Mouse (Mus musculus) erythroblast, adult 5-6 weeks (primary cell): ENCODE results near the gene Mgst3. TPM values are rescaled to one million over a fixed set of nuclear protein-coding genes. Genes with fewer than 3 reads are reported as not detected.

Experiments used
- ATAC-seq: replicated peaks from 2 replicates; pipeline ENCODE4 v1.8.0; 2016; ENCODE audit warnings: moderate number of reproducible peaks, mild to moderate bottlenecking, moderate TSS enrichment, inconsistent platforms; ENCODE audit not compliant: poor library complexity, low FRiP score, severe bottlenecking
- total RNA-seq, 2 experiments: library from RNA; stranded (forward) in 1 of 2; stranded (reverse) in 1 of 2; fragments of 150-400 nt in 1 of 2; fragments of 200-764, 138-1000 nt in 1 of 2; gene quantifications; 2 replicates each; pipeline versions ENCODE4 v1.2.3 to v1.2.4; 2015 to 2017; ENCODE audit warnings: low replicate concordance in 2 of 2

Gene Mgst3
- total RNA-seq, 2 experiments from 2014 or later: 84.0 to 132 TPM

DNA sequence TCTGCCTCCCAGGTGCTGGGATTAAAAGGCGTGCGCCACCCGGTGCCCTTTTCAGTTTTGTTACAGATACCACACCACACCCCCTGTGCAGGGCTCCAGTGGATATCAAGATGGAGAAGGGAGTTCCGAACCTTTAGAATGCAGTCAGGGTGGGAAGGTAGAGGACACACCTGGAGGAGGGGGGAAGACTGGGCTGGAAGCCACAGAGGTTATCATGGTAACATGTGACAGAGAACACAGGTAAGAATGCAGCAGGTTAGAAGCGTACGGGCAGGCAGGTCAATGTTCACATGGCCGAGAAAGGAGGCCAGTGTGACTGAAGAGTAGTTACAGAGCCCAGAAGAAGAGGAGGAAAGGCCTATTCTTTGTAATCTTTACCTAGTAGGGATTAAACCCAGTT lies 4.1 kb downstream of the Mgst3 start:
- ATAC-seq: no peak

GRCm38 (mm10) chr1:167388571-167388970 lies 5.1 kb downstream of the Mgst3 start:
- no peak for ATAC-seq

GRCm38 (mm10) chr1:167387796-167388195 lies 5.8 kb downstream of the Mgst3 start:
- no peak for ATAC-seq

GRCm38 (mm10) chr1:167387310-167387709 lies 6.3 kb downstream of the Mgst3 start:
- ATAC-seq: no peak

- ATAC-seq: no peak
These were observed 7.2 kb downstream of the Mgst3 start for GRCm38 (mm10) chr1:167386466-167386865.

DNA sequence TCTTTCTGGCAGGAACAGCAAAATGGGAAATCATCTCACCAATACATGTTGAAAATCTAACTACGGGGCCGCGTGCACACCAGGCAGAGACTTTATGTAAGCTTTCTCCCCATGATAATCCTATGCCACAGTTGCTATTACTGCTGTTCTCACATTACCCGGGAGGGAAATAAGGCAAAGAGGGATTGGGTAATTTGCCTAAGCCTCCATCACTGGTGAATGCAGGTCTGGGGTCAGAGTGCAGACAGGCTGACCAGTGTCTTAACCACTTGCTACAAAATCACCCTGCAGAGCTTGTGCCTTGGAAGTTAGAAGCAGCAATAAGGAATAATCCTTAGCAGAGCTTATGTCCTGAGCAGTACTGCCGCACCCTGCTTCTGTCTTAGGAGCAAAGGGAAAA lies 8.0 kb downstream of the Mgst3 start:
- no peak for ATAC-seq

DNA sequence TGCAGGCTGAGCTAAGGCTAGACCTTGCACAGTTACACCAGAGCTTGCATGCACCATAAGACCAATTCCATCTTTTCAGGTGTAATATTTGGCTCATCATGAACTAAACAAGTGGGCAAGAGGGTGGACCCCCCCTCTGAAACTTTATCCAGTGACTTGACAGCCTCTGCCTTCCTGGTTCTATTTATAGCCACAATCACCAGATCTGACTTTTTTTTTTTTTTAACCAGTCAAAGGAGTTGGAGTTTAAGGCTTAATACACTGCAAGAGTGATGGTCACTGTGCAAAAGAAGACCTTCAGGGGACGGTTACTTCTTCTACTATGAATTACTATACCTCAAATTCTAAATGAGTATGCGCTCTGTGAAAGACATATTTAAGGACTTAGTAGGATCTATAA lies 8.4 kb downstream of the Mgst3 start:
- no peak for ATAC-seq

DNA sequence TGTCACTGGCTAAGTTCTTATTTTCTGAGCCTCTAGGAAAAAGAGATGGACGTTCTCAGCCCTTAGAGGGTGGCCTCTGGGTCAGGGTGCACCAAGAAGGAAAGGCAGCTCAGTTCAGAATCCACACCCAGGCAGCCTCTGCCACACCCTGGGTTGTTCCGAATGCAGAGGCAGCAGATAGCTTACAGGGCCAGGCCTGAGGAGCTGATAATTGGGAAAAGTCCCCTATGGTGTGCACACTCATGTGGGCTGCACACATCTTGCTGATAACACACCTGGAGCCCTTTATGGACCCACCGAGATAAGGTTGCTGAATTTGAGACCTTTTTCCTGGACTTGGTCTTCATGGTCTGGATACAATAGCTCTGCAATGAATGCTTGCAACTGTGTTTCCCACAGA lies 9.5 kb downstream of the Mgst3 start:
- ATAC-seq: peak; percentile 89

- no peak for ATAC-seq
These were observed 10.5 kb downstream of the Mgst3 start for GRCm38 (mm10) chr1:167383178-167383577.

- ATAC-seq: no peak
These were observed 10.9 kb downstream of the Mgst3 start for GRCm38 (mm10) chr1:167382763-167383162.

GRCm38 (mm10) chr1:167382316-167382715 lies 11.3 kb downstream of the Mgst3 start:
- no peak for ATAC-seq

GRCm38 (mm10) chr1:167381050-167382015 lies 12.3 kb downstream of the Mgst3 start:
- no peak for ATAC-seq

DNA sequence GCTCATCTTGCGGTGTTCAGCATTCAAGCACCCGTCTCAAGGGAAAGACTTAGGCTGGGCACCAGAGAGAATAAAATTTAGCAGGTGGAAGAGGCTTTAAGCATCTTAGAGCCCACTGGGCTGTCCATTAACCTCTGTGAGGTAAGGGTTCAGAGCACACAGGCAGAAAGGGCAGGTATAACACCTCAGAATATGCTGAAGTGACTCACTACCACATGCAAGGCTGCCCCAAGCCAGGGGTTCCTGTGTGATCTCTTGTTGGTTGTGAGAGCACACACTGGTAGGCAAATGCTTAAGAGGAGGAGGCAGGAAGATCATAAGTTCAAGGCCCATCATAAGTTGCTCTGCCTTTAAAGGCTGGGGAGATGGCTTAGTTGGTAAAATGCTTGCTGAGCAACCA lies 13.4 kb downstream of the Mgst3 start:
- no peak for ATAC-seq

- ATAC-seq: no peak
These were observed 13.9 kb downstream of the Mgst3 start for GRCm38 (mm10) chr1:167379751-167380150.

DNA sequence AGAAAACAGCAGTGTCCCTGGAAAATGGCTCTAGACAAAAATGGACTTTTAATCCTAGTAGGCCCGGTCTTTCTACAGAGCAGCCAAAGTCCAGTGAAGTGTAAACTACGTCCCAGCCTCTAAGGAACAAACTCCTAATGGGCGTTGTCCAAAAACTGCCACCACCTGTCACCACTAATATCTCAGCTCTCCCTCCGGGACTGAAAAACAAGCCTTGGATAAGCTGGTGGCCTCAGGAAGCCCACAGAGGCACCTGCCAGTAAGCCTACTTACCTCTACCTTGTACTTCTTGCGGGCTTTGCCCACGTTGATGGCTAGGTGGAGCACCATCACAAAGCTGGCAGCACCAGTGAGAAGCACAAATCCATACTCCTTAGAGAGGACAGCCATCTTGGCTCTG lies 15.6 kb downstream of the Mgst3 start:
- no peak for ATAC-seq

- ATAC-seq: no peak
These were observed 18.7 kb downstream of the Mgst3 start for GRCm38 (mm10) chr1:167374942-167375341.

GRCm38 (mm10) chr1:167374003-167374784 lies 19.4 kb downstream of the Mgst3 start:
- peak; percentile 76 for ATAC-seq

DNA sequence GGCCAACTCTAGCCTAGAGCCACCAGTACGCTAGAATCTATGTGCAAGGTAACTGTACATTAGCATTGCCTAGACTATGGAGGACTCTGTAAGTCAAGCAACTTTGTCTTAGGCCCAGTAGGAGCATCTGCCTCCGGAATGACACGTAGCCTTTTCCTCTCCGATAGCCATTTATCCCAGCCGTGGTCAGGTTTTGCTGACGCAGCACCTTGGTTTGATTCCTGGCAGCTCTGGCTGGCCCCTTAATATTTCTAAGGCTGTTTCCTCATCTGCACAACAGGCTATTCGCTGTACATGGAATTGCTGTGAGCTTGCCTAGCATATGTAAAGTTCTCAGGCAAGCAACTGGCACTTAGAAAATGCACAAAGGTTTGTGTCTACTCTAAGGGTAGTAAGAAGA lies 20.9 kb downstream of the Mgst3 start:
- ATAC-seq: no peak

- ATAC-seq: peak; percentile 76
These were observed 23.7 kb downstream of the Mgst3 start for GRCm38 (mm10) chr1:167369905-167370304.

DNA sequence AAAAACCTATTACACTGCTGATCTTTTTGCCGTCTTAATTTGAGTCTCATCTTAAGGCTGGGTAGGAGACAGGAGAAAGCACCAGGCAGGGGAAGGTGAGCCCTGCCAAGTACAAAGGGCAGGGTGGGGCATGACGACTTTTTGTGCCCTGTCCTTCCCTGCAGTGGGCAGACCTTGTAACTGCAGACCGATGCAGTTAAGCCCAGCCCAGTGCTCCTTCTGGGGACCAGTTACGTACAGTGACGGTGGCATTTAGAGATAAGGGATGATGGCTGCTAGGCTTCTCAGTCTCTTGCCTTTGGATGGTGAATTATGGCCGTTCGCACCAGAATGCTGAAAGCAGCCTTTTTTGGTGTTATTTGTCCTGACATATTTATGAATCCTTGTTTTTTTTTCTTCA lies 25.1 kb downstream of the Mgst3 start:
- ATAC-seq: peak; percentile 90

DNA sequence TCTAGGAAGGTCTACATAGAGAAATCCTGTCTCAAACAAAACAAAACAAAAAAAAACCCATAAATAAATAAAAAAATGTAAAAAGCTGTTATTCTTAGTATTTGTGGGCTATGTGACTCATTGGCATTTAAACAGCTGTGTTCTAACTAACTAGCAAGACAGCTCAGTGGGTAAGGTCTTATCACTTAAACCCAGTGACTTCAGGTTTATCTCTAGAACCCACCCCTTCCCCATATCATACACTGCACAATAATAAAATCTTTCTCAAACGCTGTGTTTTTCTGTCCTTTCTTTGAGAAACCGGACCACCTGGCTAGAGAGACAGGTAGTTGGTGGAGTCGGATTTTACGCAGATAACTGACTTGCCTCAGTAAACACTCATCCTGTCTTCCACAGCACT lies 25.6 kb downstream of the Mgst3 start:
- ATAC-seq: peak; percentile 23; the same call in 1 of the 2 replicates
